Mouse (Mus musculus) hindbrain, postnatal 0 days (tissue): ENCODE data around the gene Trp53. TPM values are rescaled to one million over a fixed set of nuclear protein-coding genes. Genes with fewer than 3 reads are reported as not detected.
A peak's percentile ranks its signal among the peaks of the same experiment; 100 is the strongest.

ENCODE experiments used
- ATAC-seq: fragments of 200-750 bp; cut with Nextera tagmentation; 2 replicates; pipeline ENCODE4 v1.8.0; 2017; ENCODE audit warnings: mild to moderate bottlenecking, moderate TSS enrichment, moderate library complexity
- DNase-seq: peaks from one replicate; pipeline ENCODE4 v3.0.0-alpha.2; 2015; ENCODE audit warnings: low spot score
- H3K27ac ChIP-seq: fragments of 300-500 bp; sonication (generic); 2 replicates; pipeline ENCODE4 v1.5.1; 2014; ENCODE audit warnings: mild to moderate bottlenecking
- H3K27me3 ChIP-seq: fragments of 300-500 bp; sonication (generic); 2 replicates; pipeline ENCODE4 v1.6.1; 2014; ENCODE audit warnings: low read length, mixed read lengths; ENCODE audit not compliant: insufficient read depth
- H3K36me3 ChIP-seq: fragments of 300-500 bp; sonication (generic); 2 replicates; pipeline ENCODE4 v1.6.1; 2014; ENCODE audit warnings: low read length, mixed read lengths; ENCODE audit not compliant: insufficient read depth
- H3K4me1 ChIP-seq: fragments of 300-500 bp; sonication (generic); 2 replicates; pipeline ENCODE4 v1.6.1; 2014; ENCODE audit warnings: antibody characterized with exemption, low read length, mixed read lengths; ENCODE audit not compliant: insufficient read depth
- H3K4me2 ChIP-seq: fragments of 300-500 bp; sonication (generic); 2 replicates; pipeline ENCODE4 v1.6.1; 2014; ENCODE audit warnings: low read depth, mild to moderate bottlenecking, low read length, moderate library complexity, mixed read lengths
- H3K4me3 ChIP-seq: fragments of 300-500 bp; sonication (generic); 2 replicates; pipeline ENCODE4 v1.5.1; 2014; ENCODE audit warnings: low read length
- H3K9ac ChIP-seq: fragments of 300-500 bp; sonication (generic); replicated peaks from 2 replicates; pipeline ENCODE4 v1.6.1; 2014; ENCODE audit warnings: mild to moderate bottlenecking, low read length, moderate library complexity, mixed read lengths
- H3K9me3 ChIP-seq: fragments of 300-500 bp; sonication (generic); 2 replicates; pipeline ENCODE4 v1.6.1; 2016; ENCODE audit warnings: low read length, mixed read lengths
- CTCF ChIP-seq: IDR thresholded peaks from 2 replicates; pipeline ENCODE4 v1.5.1; 2016; ENCODE audit warnings: antibody characterized with exemption, control low read depth, low read depth
- WGBS: fragments of 180-500 bp; shearing (Covaris S2); extraction: QIAGEN DNeasy Blood & Tissue Kit; methylation state at CpG from one replicate; pipeline ENCODE4 v1.1.7; 2014; 5-methylcytosine and 5-hydroxymethylcytosine counted together
- polyA plus RNA-seq: library from polyadenylated mRNA; unstranded; fragments of >200 nt; fragmentation: Nextera tagmentation; extraction: Ambion mirVana; gene quantifications from 2 replicates; pipeline ENCODE4 v1.2.1, GENCODE M21; 2015
- total RNA-seq: library from RNA; depleted of rRNA; stranded (reverse); fragments of >200 nt; gene quantifications from 2 replicates; pipeline ENCODE4 v1.2.3, GENCODE M21; 2014

The Trp53 gene
- total and polyA plus RNA-seq, 2 experiments from 2014 or later: 37.4 to 41.5 TPM

- no peak for ATAC-seq
- Histone ChIP-seq H3K27ac (peak overlapping the region; percentile 67; the same call in 1 of the 2 replicates), H3K36me3 (peaks cover 19% of the 10 kb centered on the region)
Observed at GRCm38 (mm10) chr11:69592799-69593198, 12.6 kb downstream of the Trp53 start.

GRCm38 (mm10) chr11:69594853-69595252 is 14.7 kb downstream of the Trp53 start:
- 96% methylated on average over 6 of the region's 6 CpGs for WGBS

More at GRCm38 (mm10) chr11:69592799-69593198, 12.6 kb downstream of the Trp53 start:
- no peak overlapping the region for H3K4me2 ChIP-seq
- no peak for TF ChIP-seq CTCF
- no peaks in the 10 kb centered on the region for H3K4me1 ChIP-seq
- no peak for DNase-seq
- 82% methylated on average over 4 of the region's 4 CpGs for WGBS
- H3K27me3 ChIP-seq: no peaks in the 10 kb centered on the region
- no peak overlapping the region for H3K4me3 ChIP-seq
- H3K9me3 ChIP-seq: no peaks in the 10 kb centered on the region
- H3K9ac ChIP-seq: no peak overlapping the region

DNA sequence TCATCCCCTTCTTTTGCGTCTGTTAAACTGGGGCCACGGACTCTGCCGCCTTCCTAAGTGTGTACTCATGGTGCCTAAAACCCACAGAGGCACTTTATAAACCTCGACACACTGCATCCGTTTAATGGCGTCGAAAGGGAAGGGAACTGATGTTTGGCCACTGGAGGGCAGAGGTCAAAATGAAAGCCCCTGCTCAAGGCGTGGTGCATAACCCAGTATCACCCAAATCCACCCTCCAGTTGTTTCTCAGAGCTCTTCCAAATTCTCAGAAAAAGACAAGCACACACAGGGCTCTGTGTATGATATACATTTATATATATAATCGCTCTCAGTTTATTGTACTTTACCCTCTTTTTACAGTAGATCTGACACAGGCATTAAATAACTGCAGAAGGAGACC is 19.3 kb downstream of the Trp53 start:
- Histone ChIP-seq H3K27ac (peak overlapping the region; percentile 76), H3K4me1 (peaks cover 28% of the 10 kb centered on the region), H3K36me3 (peaks cover 11% of the 10 kb centered on the region; the same call in 1 of the 2 replicates), H3K4me3 (no peak overlapping the region), H3K9me3 (no peaks in the 10 kb centered on the region), H3K27me3 (no peaks in the 10 kb centered on the region), H3K9ac (peak overlapping the region; percentile 25; the same call in 1 of the 2 replicates), H3K4me2 (peak overlapping the region; percentile 34)
- DNase-seq (no peak), ATAC-seq (no peak)
- TF ChIP-seq CTCF: no peak
- 10% methylated on average over 9 of the region's 9 CpGs for WGBS

More at GRCm38 (mm10) chr11:69594853-69595252, 14.7 kb downstream of the Trp53 start:
- peaks cover 4% of the 10 kb centered on the region; the same call in 1 of the 2 replicates for H3K36me3 ChIP-seq
- no peak for ATAC-seq
- H3K9me3 ChIP-seq: no peaks in the 10 kb centered on the region
- H3K27ac ChIP-seq: no peak overlapping the region
- TF ChIP-seq CTCF: no peak
- no peak for DNase-seq
- H3K9ac ChIP-seq: no peak overlapping the region
- no peaks in the 10 kb centered on the region for H3K27me3 ChIP-seq
- H3K4me3 ChIP-seq: no peak overlapping the region
- H3K4me2 ChIP-seq: no peak overlapping the region
- no peaks in the 10 kb centered on the region for H3K4me1 ChIP-seq

GRCm38 (mm10) chr11:69600098-69600497 is 19.9 kb downstream of the Trp53 start:
- H3K4me3 ChIP-seq: no peak overlapping the region
- WGBS: 10% methylated on average over 6 of the region's 6 CpGs
- peak overlapping the region; percentile 25; the same call in 1 of the 2 replicates for H3K9ac ChIP-seq
- DNase-seq (peak; percentile 80), ATAC-seq (peak; percentile 77)
- peak overlapping the region; percentile 34 for H3K4me2 ChIP-seq
- no peaks in the 10 kb centered on the region for H3K9me3 ChIP-seq
- H3K4me1 ChIP-seq: peaks cover 28% of the 10 kb centered on the region
- no peak for TF ChIP-seq CTCF
- H3K36me3 ChIP-seq: peaks cover 11% of the 10 kb centered on the region; the same call in 1 of the 2 replicates
- H3K27me3 ChIP-seq: no peaks in the 10 kb centered on the region
- peak overlapping the region; percentile 76 for H3K27ac ChIP-seq

DNA sequence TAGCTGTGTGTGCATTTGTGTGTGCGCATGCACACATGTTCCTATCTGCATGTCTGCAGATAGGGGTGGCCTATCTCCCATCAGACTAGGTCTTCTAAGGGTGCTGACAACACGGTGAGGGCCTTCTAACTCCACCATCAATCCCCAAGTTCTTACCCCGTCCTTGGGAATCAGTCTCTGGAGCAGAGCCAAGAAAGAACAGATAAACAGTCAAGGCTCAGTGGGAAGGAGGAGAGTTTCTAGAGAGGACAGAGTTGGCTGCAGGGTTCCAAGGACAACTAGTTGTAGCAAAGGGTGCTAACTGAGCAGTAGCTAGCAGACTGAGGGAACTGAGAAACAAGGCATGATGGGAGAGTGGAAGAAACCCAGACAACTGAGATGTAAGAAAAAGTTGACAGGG is 21.6 kb downstream of the Trp53 start:
- DNase-seq: peak; percentile 13
- Histone ChIP-seq H3K4me3 (no peak overlapping the region), H3K27ac (no peak overlapping the region), H3K27me3 (no peaks in the 10 kb centered on the region), H3K4me2 (no peak overlapping the region), H3K9ac (no peak overlapping the region), H3K4me1 (peaks cover 28% of the 10 kb centered on the region), H3K36me3 (peaks cover 11% of the 10 kb centered on the region; the same call in 1 of the 2 replicates), H3K9me3 (no peaks in the 10 kb centered on the region)
- ATAC-seq: no peak
- no peak for TF ChIP-seq CTCF
- WGBS: 59% methylated on average over 3 of the region's 3 CpGs

DNA sequence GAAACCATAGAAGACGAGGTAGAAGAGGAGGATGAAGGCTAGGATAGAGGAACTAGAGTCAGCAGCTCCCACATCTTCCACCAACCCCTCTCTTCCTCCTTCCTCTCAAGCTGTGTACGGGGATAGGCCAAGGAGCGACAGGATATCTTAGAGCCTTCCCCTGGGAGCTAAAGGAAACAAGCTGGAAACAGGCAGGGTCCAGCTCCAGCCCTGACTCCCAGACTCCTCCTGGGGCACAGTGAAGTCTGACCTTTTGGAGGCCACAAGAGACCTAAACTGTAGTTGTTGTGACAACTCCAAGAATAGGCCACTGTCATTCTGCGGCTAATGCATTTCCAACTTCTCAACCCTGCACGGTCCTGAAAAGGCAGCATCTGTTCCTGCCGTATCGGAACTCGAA is 23.4 kb downstream of the Trp53 start:
- H3K9ac ChIP-seq: 0 out of 2 replicates have a peak overlapping the region, but pooled peaks have one; percentile 7
- 72% methylated on average over 8 of the region's 8 CpGs for WGBS
- H3K4me1 ChIP-seq: peaks cover 28% of the 10 kb centered on the region
- ATAC-seq (no peak), DNase-seq (no peak)
- no peak for TF ChIP-seq CTCF
- H3K36me3 ChIP-seq: peaks cover 11% of the 10 kb centered on the region; the same call in 1 of the 2 replicates
- H3K4me3 ChIP-seq: peak overlapping the region; percentile 95
- no peaks in the 10 kb centered on the region for H3K9me3 ChIP-seq
- H3K27me3 ChIP-seq: no peaks in the 10 kb centered on the region
- H3K27ac ChIP-seq: peak overlapping the region; percentile 95; the same call in 1 of the 2 replicates
- H3K4me2 ChIP-seq: peak overlapping the region; percentile 72

DNA sequence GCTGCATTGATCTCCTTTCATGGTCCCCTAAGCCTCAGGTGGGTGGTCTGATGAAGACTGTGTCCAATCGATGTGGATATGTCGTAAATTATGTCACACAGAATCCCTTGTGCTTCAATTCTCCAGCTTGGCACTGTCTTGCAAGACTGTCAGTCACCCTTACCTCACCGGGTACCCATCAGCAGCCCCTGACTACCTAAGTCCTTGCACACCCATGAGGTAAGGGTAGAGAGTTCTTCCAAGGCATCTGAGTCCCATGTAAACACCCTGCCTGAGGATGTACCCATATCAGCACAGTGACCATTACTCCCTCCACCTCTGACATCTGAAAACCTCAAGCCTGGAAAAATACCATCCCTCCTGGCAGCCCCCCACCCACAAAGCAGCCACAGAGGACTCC is 24.2 kb downstream of the Trp53 start:
- H3K36me3 ChIP-seq: peaks cover 8% of the 10 kb centered on the region; the same call in 1 of the 2 replicates
- 18% methylated on average over 3 of the region's 3 CpGs for WGBS
- peak overlapping the region; percentile 95 for H3K9ac ChIP-seq
- peaks cover 28% of the 10 kb centered on the region for H3K4me1 ChIP-seq
- H3K4me3 ChIP-seq: peak overlapping the region; percentile 95
- no peaks in the 10 kb centered on the region for H3K27me3 ChIP-seq
- TF ChIP-seq CTCF: no peak
- peak overlapping the region; percentile 95 for H3K27ac ChIP-seq
- no peaks in the 10 kb centered on the region for H3K9me3 ChIP-seq
- peak; percentile 21; the same call in 1 of the 2 replicates for ATAC-seq
- DNase-seq: peak; percentile 23
- peak overlapping the region; percentile 72 for H3K4me2 ChIP-seq
